Mouse (Mus musculus): ENCODE measurements around the gene Sppl2b. TPM values are rescaled to one million over a fixed set of nuclear protein-coding genes. Genes with fewer than 3 reads are reported as not detected.
A peak's percentile ranks its signal among the peaks of the same experiment; 100 is the strongest.
"Not testable (repeated sequence)": the region's sequence is repeated elsewhere in the genome, so short reads cannot be mapped to it uniquely, and the experiment has no call there.

Sppl2b gene
- polyA plus RNA-seq, 1 experiment: 56.0 TPM

DNA sequence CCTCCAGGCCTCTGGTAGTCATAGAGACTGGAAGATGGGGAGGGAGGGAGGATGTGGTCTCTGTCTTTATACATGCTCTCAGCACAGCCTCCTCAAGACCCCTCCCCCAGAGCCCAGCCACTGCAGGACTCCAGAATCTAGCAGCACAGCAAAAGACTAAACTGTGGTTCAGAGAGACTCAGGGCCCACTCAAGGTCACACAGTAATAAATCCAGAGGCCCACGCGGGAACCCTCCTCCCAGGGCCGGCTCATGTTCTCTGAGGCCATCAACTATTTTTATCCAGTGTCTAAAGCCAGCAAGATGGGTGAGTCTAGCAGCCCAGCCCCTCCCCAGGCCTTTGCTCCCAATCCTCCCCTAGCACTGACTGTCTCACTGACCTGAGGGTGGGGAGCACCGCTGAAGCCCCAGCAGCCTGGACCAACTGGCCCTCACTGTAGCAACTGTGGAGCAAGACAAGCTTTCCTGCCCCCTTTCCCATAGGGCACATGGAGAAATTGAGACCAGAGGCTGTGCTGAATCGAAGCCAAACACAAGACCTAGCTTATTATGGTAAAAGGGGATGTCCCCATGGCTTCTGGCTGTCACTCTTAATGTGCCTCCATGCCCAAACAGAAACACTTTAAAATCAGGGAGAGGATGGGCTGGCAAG lies 42.6 kb upstream of the Sppl2b start:
- TF ChIP-seq GATA1 (IDR thresholded peaks at IDR 0.05; ENCODE audit: low read length) (no peak), TAL1 (IDR thresholded peaks at IDR 0.05; ENCODE audit: low read length) (no peak)
- H3K27me3 ChIP-seq (ENCODE audit: control insufficient read depth): peaks cover 63% of the 10 kb centered on the region
- H3K4me1 ChIP-seq (ENCODE audit: control insufficient read depth): peaks cover 22% of the 10 kb centered on the region
- no peak overlapping the region for H3K4me3 ChIP-seq (replicated peaks)
- peaks cover 6% of the 10 kb centered on the region; the same call in 1 of the 2 replicates for H3K9me3 ChIP-seq (ENCODE audit: control insufficient read depth, low read length)
- H3K36me3 ChIP-seq (ENCODE audit: control insufficient read depth): no peaks in the 10 kb centered on the region

DNA sequence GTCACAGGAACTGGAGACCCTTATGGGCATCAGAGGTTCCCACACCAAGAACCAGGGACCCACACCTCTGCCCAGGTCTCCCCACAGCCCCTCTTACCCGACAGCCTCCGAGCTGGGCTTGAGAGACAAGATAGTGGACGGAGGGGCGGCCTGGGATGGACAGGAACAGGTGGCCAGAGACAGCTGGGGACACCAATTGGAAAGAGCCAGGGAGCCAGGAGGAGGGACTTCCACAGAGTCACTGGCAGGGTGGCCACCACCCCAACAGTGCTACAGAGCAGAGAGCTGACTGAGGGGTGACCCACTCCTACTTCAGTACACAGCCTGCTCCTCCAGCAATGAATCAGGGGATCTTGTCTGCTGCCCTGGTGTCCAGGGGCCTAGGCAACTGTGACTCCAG lies 41.7 kb upstream of the Sppl2b start, which contains the start of gene Jsrp1:
Gene Jsrp1 (minus strand): TSS at position 133 of the 400 bp plus-strand sequence.
- Histone ChIP-seq H3K4me3 (replicated peaks) (no peak within 1 kb of the TSS), H3K36me3 (ENCODE audit: control insufficient read depth) (no peaks in the 10 kb centered on the region; the same call in 1 of the 2 replicates), H3K27me3 (ENCODE audit: control insufficient read depth) (peaks cover 55% of the 10 kb centered on the region), H3K9me3 (ENCODE audit: control insufficient read depth, low read length) (peaks cover 3% of the 10 kb centered on the region; the same call in 1 of the 2 replicates), H3K4me1 (ENCODE audit: control insufficient read depth) (peaks cover 21% of the 10 kb centered on the region)
- no peak for TF ChIP-seq TAL1 (IDR thresholded peaks at IDR 0.05; ENCODE audit: low read length)
- TF ChIP-seq GATA1 (IDR thresholded peaks at IDR 0.05; ENCODE audit: low read length): no peak

DNA sequence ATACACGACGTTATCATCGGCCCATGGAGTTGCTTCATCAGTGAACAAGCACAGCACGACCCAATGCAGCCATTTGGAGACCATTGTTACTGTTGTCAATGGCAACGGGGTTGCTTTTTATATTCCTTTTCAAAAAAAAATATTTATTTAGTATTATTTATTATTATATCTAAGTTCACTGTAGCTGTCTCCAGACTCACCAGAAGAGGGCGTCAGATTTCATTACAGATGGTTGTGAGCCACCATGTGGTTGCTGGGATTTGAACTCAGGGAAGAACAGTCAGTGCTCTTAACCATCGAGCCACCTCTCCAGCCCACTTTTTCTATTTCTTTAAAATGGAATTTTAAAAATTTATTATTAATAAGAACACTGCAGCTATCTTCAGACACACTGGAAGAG lies 40.3 kb upstream of the Sppl2b start:
- no peak for TF ChIP-seq TAL1 (IDR thresholded peaks at IDR 0.05; ENCODE audit: low read length)
- TF ChIP-seq GATA1 (IDR thresholded peaks at IDR 0.05; ENCODE audit: low read length): no peak
- Histone ChIP-seq H3K27me3 (ENCODE audit: control insufficient read depth) (peaks cover 40% of the 10 kb centered on the region), H3K4me3 (replicated peaks) (no peak overlapping the region), H3K36me3 (ENCODE audit: control insufficient read depth) (no peaks in the 10 kb centered on the region; the same call in 1 of the 2 replicates), H3K9me3 (ENCODE audit: control insufficient read depth, low read length) (peaks cover 3% of the 10 kb centered on the region; the same call in 1 of the 2 replicates), H3K4me1 (ENCODE audit: control insufficient read depth) (peaks cover 34% of the 10 kb centered on the region)

DNA sequence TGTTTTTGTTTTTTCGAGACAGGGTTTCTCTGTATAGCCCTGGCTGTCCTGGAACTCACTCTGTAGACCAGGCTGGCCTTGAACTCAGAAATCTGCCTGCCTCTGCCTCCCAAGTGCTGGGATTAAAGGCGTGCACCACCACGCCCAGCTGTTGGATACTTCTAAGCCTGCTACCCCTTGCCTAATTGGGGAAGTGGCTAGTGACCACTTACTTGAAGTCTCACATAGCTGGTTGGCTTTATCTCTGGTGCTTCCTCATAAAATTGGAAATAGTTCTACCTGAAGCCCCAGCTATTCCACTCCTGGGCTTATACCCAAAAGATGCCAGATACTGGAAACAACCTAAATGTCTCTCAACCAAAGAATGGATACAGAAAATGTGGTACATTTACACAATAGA lies 38.8 kb upstream of the Sppl2b start:
- not testable (repeated sequence) for H3K36me3 ChIP-seq (ENCODE audit: control insufficient read depth); H3K4me3 ChIP-seq (replicated peaks); H3K9me3 ChIP-seq (ENCODE audit: control insufficient read depth, low read length)
- Histone ChIP-seq H3K27me3 (ENCODE audit: control insufficient read depth) (peaks cover 25% of the 10 kb centered on the region), H3K4me1 (ENCODE audit: control insufficient read depth) (peaks cover 40% of the 10 kb centered on the region)

DNA sequence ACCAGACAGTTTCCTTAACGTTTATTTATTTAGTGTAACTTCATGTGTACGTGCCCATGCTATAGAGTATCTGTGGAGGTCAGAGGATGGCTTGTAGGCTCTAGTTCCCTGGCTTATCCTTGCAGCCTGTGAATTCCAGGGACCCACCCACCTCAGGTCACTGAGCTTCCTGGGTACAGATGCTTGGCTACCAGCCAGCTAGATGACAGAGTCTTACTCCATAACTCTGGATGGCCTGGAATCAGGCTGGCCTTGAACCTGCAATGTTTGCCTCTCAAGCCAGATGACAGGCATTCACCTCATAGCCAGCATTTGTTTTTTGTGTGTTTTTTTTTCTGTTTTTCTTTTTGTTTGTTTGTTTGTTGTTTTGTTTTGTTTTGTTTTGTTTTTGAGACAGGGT lies 37.9 kb upstream of the Sppl2b start:
- Histone ChIP-seq H3K9me3 (ENCODE audit: control insufficient read depth, low read length) (peaks cover 3% of the 10 kb centered on the region; the same call in 1 of the 2 replicates), H3K4me1 (ENCODE audit: control insufficient read depth) (peaks cover 42% of the 10 kb centered on the region), H3K36me3 (ENCODE audit: control insufficient read depth) (no peaks in the 10 kb centered on the region; the same call in 1 of the 2 replicates), H3K4me3 (replicated peaks) (no peak overlapping the region), H3K27me3 (ENCODE audit: control insufficient read depth) (peaks cover 17% of the 10 kb centered on the region)
- TF ChIP-seq TAL1 (IDR thresholded peaks at IDR 0.05; ENCODE audit: low read length): no peak
- no peak for TF ChIP-seq GATA1 (IDR thresholded peaks at IDR 0.05; ENCODE audit: low read length)

DNA sequence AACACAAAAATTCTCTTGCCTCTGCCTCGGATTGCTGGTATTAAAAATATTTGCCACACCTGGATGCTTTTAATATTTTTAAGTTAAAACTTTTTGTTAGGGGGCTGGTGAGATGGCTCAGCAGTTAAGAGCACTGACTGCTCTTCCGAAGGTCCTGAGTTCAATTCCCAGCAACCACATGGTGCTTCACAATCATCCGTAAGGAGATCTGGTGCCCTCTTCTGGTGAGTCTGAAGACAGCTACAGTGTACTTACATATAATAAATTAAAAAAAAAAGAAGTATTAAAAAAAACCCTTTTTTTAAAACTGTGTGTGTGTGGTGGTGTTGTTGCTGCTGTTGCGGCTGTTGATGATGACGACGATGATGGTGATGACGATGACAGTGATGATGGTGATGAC lies 37.1 kb upstream of the Sppl2b start:
- H3K36me3 ChIP-seq (ENCODE audit: control insufficient read depth); H3K4me3 ChIP-seq (replicated peaks); H3K9me3 ChIP-seq (ENCODE audit: control insufficient read depth, low read length); H3K27me3 ChIP-seq (ENCODE audit: control insufficient read depth): not testable (repeated sequence)
- peaks cover 49% of the 10 kb centered on the region for H3K4me1 ChIP-seq (ENCODE audit: control insufficient read depth)

DNA sequence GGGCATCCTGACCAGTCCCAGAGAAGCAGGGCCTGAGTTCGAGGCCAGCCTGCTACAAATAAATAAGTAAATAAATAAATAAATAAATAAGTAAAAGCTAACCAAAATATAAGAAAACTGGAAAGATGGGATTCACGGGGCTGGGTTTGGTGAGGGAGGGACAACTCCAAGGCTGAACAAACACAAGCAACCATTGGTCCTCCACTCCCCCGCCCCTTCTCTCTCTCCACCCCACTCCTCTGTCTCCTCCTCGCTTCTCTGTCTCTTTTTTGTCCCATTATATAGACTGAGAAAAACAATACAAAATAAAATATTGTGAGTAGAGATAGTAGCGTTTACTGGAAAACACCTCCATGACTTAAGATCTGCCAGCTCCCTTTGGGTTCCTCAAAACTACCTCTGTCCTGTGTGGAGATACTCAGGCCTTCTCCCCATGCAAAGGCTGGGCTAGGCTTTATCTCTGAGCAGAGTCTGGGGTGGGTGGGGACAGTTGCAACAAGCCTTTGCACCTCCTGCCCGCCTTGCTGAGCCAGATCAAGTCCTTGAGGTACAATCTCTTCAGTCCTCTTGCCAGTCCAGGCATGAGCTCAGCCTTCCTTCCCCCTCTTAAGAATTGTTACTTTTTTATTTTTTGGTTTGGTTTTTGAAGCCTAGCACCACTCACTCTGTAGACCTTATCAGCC lies 36.3 kb upstream of the Sppl2b start:
- TF ChIP-seq GATA1 (IDR thresholded peaks at IDR 0.05; ENCODE audit: low read length) (peak; percentile 86), TAL1 (IDR thresholded peaks at IDR 0.05; ENCODE audit: low read length) (peak; percentile 67)
- Histone ChIP-seq H3K4me3 (replicated peaks) (peak overlapping the region; percentile 47), H3K9me3 (ENCODE audit: control insufficient read depth, low read length) (no peaks in the 10 kb centered on the region), H3K4me1 (ENCODE audit: control insufficient read depth) (peaks cover 54% of the 10 kb centered on the region), H3K36me3 (ENCODE audit: control insufficient read depth) (no peaks in the 10 kb centered on the region; the same call in 1 of the 2 replicates), H3K27me3 (ENCODE audit: control insufficient read depth) (peaks cover 3% of the 10 kb centered on the region)

DNA sequence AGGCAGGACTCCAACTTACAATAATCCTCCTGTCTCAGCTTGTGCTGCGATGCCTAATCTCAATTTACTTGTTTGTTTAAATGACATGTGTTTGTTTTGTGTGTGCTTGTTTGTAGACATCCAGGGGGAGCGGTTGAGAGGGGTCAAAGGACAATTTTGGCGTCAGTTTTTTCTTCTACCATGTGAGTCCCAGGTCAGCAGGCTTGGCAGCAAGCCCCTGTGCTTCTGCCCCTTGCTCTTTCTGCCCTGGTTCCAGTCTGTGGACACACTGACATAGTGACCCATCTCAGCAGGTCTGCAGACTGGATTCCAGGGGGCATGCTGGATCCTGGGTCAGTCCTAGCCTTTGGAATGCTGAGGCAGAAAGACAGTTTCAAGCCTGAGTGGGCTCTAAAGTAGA lies 35.7 kb upstream of the Sppl2b start:
- Histone ChIP-seq H3K36me3 (ENCODE audit: control insufficient read depth) (no peaks in the 10 kb centered on the region; the same call in 1 of the 2 replicates), H3K9me3 (ENCODE audit: control insufficient read depth, low read length) (no peaks in the 10 kb centered on the region), H3K4me1 (ENCODE audit: control insufficient read depth) (peaks cover 60% of the 10 kb centered on the region), H3K27me3 (ENCODE audit: control insufficient read depth) (peaks cover 3% of the 10 kb centered on the region; the same call in 1 of the 2 replicates), H3K4me3 (replicated peaks) (peak overlapping the region; percentile 47)
- TF ChIP-seq TAL1 (IDR thresholded peaks at IDR 0.05; ENCODE audit: low read length) (no peak), GATA1 (IDR thresholded peaks at IDR 0.05; ENCODE audit: low read length) (no peak)

DNA sequence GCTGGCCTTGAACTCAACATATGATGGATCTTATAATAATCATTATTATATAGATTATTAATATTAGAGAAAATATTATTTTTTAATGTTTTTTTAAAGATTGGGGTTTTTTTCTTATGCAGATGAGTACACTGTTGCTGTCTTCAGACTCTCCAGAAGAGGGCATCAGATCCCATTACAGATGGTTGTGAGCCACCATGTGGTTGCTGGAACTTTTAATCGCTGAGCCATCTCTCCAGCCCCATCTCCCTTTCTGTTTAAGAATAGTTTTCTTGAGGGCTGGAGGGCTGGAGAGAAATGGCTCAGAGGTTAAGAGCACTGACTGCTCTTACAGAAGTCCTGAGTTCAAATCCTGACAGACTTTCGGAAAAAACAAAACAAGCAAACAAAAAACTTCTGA lies 33.1 kb upstream of the Sppl2b start:
- Histone ChIP-seq H3K4me3 (replicated peaks) (no peak overlapping the region), H3K27me3 (ENCODE audit: control insufficient read depth) (no peaks in the 10 kb centered on the region), H3K9me3 (ENCODE audit: control insufficient read depth, low read length) (no peaks in the 10 kb centered on the region), H3K36me3 (ENCODE audit: control insufficient read depth) (no peaks in the 10 kb centered on the region; the same call in 1 of the 2 replicates), H3K4me1 (ENCODE audit: control insufficient read depth) (peaks cover 68% of the 10 kb centered on the region)
- TF ChIP-seq TAL1 (IDR thresholded peaks at IDR 0.05; ENCODE audit: low read length): no peak
- no peak for TF ChIP-seq GATA1 (IDR thresholded peaks at IDR 0.05; ENCODE audit: low read length)
